Mouse (Mus musculus): ENCODE results near the gene Evc. TPM values are rescaled to one million over a fixed set of nuclear protein-coding genes. Genes with fewer than 3 reads are reported as not detected.

The Evc gene
- total RNA-seq, 2 experiments from 2014 or later: 29.2 to 30.5 TPM

GRCm38 (mm10) chr5:37310026-37310425, 26.7 kb downstream of the Evc start:
- DNase-seq: no peak

- DNase-seq: no peak
Measured at GRCm38 (mm10) chr5:37298370-37298769, 38.3 kb downstream of the Evc start.

DNA sequence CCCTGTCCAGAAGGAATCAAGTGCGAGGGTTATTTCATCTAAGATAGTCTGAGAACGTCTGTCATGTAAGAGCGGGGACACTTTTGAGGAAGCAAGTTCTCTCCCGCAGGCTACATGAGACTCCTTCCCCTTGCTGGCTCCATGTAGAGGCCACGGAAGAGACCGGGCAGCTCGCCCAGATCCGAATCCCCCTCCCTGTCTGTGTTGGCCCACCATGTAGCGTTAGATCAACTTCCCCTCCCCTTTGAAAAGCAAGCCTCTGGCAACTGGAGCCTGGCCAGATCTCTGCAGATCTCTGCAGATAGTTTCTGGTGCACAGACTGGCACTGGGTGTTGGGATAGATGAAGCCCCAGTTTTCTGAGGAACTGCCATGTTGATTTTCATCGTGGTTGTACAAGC, 40.0 kb downstream of the Evc start:
- DNase-seq: no peak

- DNase-seq: no peak
Measured at GRCm38 (mm10) chr5:37290983-37291382, 45.7 kb downstream of the Evc start.

GRCm38 (mm10) chr5:37289236-37289635, 47.5 kb downstream of the Evc start:
- no peak for DNase-seq

DNA sequence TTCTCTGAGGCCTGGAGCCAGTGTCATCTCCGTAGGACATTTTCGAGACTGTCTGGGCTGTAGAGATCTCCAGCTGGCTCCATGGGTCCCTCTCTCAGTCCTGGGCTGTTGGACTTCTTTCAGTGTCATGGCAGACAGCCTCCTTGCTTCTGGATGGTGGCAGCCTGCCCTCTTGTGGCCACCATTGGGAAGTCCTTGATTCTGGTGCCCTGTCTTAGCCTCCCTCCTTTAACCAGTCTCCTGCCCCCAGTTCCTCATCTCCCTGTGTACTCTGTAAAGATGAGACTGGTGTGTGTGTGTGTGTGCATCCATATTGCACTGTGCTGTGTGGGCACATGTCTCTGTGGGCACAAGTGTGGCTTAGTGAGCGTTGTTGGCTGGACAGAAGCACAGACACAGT, 48.3 kb downstream of the Evc start:
- no peak for DNase-seq

DNA sequence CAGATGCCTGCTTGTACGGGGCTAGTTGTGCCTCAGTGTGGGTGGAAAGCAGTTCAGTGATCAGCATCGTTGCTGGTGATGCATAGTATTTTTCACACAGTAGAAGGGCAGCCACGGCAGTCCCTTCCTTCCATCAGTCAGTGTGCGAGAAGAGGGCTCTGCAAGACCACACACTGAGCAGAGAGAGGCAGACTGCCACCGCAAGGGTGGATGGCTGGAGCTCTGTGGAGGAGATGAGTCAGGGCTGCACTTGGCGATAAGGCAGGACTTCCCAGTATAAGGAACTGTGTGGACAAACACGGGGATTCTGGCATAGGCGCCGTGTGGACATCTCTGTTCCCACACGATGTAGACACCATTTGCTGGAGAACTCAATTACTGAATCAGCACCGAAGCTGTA, 55.7 kb downstream of the Evc start:
- DNase-seq: no peak

GRCm38 (mm10) chr5:37263816-37264215, 72.9 kb downstream of the Evc start:
- DNase-seq: no peak

DNA sequence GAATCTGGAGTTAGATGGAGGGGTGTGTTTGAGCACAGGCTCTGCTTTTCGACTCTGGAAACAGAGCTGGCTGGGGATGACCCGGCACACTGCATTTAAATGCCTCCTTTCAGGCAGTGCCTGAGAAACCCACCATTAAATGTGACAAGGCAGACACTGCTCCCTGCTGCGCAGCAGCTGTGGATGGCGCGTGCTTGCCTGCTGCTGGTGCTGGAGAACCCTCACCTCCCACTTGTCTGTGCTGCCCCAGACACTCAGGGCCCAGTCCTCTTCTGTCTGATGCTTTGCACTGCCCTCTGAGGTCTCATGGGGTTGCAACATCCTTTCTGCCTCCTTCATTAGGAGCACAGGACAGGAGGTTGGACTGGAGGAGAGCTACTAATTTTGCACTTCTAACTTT, 75.0 kb downstream of the Evc start:
- DNase-seq: no peak

- no peak for DNase-seq
Measured at GRCm38 (mm10) chr5:37257243-37257642, 79.5 kb downstream of the Evc start.

GRCm38 (mm10) chr5:37256823-37257222, 79.9 kb downstream of the Evc start:
- no peak for DNase-seq

DNA sequence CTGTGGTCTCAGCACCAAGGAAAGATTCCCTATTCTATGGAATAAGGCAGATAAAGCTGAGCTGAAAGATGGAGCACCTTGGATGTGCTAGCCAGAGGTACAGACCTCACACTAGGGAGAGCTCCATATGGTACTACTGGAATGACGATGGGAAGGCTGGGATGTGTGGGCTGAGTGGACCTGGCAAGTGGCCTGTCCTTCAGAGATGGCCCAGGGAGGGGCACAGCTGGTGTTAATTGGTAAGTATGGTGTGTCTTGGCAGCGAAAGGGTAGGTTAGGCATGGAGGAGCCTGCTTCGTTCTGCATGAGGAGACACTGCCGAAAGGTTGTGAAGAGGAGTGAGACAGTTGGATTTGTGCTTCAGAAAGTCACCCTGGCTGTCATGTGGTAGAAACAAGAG, 82.2 kb downstream of the Evc start:
- no peak for DNase-seq

- no peak for DNase-seq
Measured at GRCm38 (mm10) chr5:37252101-37252804, 84.4 kb downstream of the Evc start.

GRCm38 (mm10) chr5:37251596-37251995, 85.1 kb downstream of the Evc start:
- no peak for DNase-seq

DNA sequence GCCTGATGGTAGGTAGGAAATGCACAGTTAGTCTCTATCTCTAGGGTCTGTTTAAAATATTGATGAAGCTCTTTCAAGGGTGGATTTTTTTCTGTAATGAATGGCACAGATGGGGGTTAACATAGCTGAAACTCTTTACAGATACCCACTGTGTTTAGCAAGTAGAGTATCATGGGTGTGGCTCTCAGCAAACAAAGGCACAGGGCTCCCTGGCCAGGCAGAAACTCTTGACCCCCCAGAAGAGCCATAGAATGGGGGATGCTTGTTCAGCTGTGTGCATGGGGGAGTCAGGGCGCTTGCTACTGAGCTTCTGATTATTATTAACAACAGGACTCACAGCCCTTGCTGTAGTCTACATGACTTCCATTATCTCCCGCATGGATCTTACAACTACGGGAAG, 87.8 kb downstream of the Evc start:
- no peak for DNase-seq

DNA sequence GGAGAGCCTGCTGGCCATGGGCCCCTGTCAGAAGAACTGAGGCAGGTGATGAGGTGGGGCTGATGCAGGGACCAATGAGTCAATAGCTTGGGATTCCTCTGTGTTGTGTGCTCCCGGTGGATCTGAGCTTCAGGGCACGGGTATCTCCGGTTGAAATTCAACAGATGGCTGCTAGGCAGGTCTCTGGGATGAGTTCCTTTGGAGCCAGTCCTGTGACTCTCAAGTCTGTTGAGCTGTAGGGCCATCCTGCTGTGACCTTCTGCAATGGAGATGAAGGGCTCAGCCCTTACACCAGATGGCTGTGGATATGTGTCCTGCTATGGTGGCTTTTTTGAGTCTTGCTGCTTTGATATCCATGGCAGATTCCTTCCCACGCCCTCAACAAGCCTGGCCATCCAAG, 89.2 kb downstream of the Evc start:
- no peak for DNase-seq

DNA sequence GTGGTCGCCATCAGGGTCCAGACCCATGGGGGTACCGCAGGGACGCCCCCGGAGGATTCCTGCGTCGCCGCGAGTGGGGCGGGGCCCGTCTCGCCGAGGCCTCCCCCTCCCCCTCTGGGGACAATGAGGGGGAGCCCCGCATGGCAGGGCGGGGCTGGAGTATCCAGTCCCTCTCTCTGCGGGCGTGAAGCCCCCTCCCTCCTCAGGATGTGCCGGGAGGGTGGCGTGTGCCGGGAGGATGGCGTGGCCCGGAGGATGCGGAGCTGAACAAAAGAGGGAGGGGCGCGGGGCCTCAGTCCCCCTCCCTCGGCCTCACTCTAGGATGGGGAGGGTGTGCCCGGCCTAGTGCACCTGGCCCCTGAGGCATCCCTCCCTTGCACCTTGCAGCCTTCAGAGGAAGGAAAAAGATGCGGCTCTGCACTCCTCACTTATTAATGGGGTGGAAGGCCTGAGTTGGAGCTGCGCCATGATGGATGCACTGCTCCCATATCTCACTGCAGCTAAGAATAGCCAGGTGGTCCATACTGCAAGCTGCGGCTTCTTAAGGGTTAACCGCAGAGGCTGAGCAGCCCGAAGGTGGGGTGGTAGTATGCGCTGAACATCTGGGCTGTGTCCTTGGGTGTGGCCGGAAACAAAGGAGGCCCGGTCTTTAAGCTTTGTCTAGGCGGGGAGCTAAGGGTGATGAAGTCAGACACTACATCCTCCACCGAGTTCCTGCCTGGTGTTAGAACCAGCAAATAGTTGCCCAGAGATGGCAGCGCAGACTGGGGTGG, 90.4 kb downstream of the Evc start:
- DNase-seq: no peak

GRCm38 (mm10) chr5:37245651-37246050, 91.0 kb downstream of the Evc start:
- DNase-seq: no peak

- no peak for DNase-seq
Measured at GRCm38 (mm10) chr5:37244666-37245242, 91.9 kb downstream of the Evc start.

GRCm38 (mm10) chr5:37244161-37244560, 92.5 kb downstream of the Evc start:
- no peak for DNase-seq

- DNase-seq: no peak
Measured at GRCm38 (mm10) chr5:37243169-37243886, 93.4 kb downstream of the Evc start.

GRCm38 (mm10) chr5:37242360-37243168, 94.1 kb downstream of the Evc start:
- no peak for DNase-seq

Data from gastrocnemius, postnatal 25 days (tissue).